Comparison of ENCODE assay signal across 29 mouse cellular contexts in the genomic region with DNA sequence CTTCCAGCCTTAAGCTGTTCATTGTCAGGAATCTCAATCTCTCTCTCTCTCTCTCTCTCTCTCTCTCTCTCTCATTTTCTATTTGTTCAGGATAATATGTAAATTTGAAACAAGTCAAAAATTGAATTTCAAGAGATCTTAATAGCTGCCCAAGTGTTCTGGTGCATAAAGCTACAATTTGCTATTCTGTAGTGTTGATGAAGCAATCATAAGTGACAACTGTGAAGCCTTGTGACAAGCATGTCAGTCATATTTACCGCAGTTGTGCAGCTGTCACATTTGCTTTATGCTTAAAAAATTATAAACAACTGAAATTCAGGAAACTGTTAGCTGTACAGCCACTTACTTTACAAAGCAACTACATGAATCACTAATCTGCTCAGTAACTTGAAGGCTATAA.
"Had no signal": no experiment of that assay in that cellular context is flagged by ENCODE, and none has a peak within 500 bp of the region (broad histone marks: within the 10 kb centered on the region; RNA-seq: fewer than 3 reads in every experiment).

No protein-coding gene starts in this region.

- H3K9ac ChIP-seq: heart, embryonic 12.5 days; hindbrain, embryonic 12.5 days; hindbrain, embryonic 14.5 days; intestine, embryonic 15.5 days; limb, embryonic 13.5 days; limb, embryonic 15.5 days; liver, embryonic 13.5 days; liver, embryonic 15.5 days; liver, postnatal 0 days had no signal

- H3K9me3 ChIP-seq: heart, embryonic 10.5 days; heart, embryonic 12.5 days; hindbrain, embryonic 10.5 days; hindbrain, embryonic 12.5 days; intestine, embryonic 15.5 days; limb, embryonic 13.5 days; limb, embryonic 15.5 days; liver, embryonic 13.5 days; liver, embryonic 15.5 days had no signal

- H3K4me1 ChIP-seq: hindbrain, embryonic 10.5 days; hindbrain, embryonic 12.5 days; intestine, embryonic 15.5 days; limb, embryonic 13.5 days; limb, embryonic 15.5 days; liver, embryonic 13.5 days; liver, embryonic 15.5 days had no signal

- ATAC-seq: hindbrain, embryonic 16.5 days; inflammation-experienced regulatory T-cells, adult 6 months; intestine, embryonic 15.5 days; intestine, postnatal 0 days; liver, postnatal 0 days had no signal

- H3K36me3 ChIP-seq: heart, embryonic 10.5 days; heart, embryonic 12.5 days; hindbrain, embryonic 10.5 days; hindbrain, embryonic 12.5 days; intestine, embryonic 15.5 days; limb, embryonic 13.5 days; limb, embryonic 15.5 days; liver, embryonic 13.5 days; liver, embryonic 15.5 days had no signal

- H3K27me3 ChIP-seq: heart, embryonic 12.5 days; hindbrain, embryonic 12.5 days; intestine, embryonic 15.5 days; limb, embryonic 13.5 days; limb, embryonic 15.5 days; liver, embryonic 13.5 days; liver, embryonic 15.5 days had no signal

- H3K4me2 ChIP-seq: heart, embryonic 12.5 days; hindbrain, embryonic 12.5 days; hindbrain, embryonic 14.5 days; intestine, embryonic 15.5 days; limb, embryonic 13.5 days; limb, embryonic 15.5 days; liver, embryonic 13.5 days; liver, embryonic 15.5 days had no signal

- H3K4me3 ChIP-seq: gastrocnemius, adult 2 months; heart, embryonic 10.5 days; heart, embryonic 12.5 days; hindbrain, embryonic 10.5 days; hindbrain, embryonic 12.5 days; intestine, embryonic 15.5 days; layer of hippocampus, adult 2 months; limb, embryonic 13.5 days; limb, embryonic 15.5 days; liver, embryonic 13.5 days; liver, embryonic 15.5 days had no signal

- H3K27ac ChIP-seq: gastrocnemius, adult 2 months; heart, embryonic 10.5 days; hindbrain, embryonic 10.5 days; hindbrain, embryonic 12.5 days; hindbrain, embryonic 14.5 days; intestine, embryonic 15.5 days; layer of hippocampus, adult 2 months; limb, embryonic 13.5 days; limb, embryonic 15.5 days; liver, embryonic 13.5 days; liver, embryonic 15.5 days had no signal

- DNase-seq: gastrocnemius, adult 2 months; gastrocnemius, postnatal 10 days; gastrocnemius, postnatal 25 days; heart, adult 18-20 months; heart, postnatal 10 days; heart, postnatal 4 days; kidney, adult 18-20 months; kidney, adult 8-10 months; kidney, postnatal 10 days; kidney, postnatal 25 days; kidney, postnatal 4 days; layer of hippocampus, adult 9-11 months; layer of hippocampus, postnatal 36 days; left cerebral cortex, postnatal 4 days; liver, embryonic 13.5 days; liver, postnatal 0 days had no signal
